Mouse (Mus musculus): ENCODE data around the gene Ttc23l. TPM values are rescaled to one million over a fixed set of nuclear protein-coding genes. Genes with fewer than 3 reads are reported as not detected.

Gene Ttc23l
- not detected for polyA plus RNA-seq (2017; shearing (Covaris generic))

GRCm38 (mm10) chr15:10558465-10558864, at the start of gene Ttc23l:
Gene Ttc23l (minus strand): TSS chr15:10558668.

DNA sequence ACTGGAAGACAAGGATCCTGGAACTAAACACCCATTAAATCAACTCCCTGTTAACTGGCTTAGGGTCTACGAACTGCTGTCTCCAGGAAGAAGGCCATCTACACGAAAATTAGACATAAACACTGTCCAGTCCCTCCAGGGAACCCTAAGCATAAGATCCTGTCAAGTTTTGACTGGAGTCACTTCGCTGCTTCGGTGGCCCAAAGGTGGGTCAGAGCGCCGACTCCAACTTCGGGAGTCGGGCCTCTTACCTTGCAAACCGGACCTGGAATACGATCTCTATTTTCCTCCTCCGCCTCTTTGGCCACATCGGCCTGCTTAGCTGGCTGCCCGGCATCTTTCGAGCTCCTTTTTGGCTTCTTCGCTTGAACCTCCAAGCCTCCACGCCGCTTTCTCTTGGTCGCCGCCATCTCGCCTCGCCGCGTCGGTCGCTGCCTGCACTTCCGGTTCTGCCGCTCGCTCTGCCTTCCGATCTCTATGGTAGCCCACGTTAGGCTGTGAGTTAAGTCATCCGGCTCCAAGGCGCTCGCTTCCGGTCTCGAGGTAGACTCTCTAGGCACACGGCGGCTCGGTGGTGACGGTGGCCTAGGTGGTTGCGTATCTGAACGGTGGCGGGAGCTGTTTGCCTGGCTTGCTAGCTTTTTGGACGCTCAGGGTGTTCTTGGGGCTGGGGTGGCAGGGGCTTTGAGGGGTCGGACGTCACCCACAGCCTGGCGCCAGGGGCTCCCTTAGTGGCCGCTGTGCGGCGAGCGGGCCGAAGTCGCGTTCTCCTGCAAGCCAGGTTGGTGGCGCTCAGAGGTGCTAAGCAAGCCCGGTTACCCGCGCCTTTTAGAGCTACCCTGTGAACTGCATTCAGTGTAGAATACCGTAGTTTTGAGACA, 72.7 kb downstream of the Ttc23l start, which contains the start of the genes Brix1 and Rad1:
TSS of gene Brix1 (minus strand) at position 464 of the 881 bp plus-strand sequence.
TSS of gene Rad1 (plus strand) at position 535 of the 881 bp plus-strand sequence.

DNA sequence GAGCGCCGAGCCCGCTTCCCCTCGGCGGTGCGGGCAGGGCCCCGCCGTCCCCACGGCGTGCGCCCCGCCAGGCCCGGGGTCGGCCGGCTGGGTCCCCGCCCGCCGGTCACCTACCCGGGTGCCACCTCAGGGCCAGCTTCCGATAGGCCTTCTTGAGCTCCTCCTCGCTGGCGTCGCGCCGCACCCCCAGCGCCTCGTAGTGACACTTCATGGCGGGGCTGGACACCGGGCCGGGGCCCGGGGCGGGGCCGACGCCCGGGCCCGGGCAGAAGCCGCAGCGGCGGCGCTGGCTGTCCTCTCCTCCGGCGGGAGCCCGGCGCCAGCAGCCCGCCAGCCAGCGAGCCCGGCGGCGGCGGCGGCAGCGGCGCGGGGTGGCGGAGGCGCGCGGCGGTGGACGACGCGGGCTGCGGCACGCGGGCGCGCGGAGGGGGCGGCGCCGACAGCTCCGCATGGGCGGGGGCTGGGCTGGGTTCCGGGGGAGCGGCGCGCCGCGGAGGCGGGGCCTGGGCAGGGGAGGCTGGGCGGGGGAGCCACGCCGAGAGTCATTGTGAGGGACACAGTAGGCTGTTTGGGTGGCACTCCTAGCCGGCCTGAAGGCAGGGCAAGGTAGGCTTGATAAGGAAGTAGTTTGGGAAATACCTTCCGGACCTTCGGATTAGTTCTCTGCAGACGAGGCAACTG, 88.2 kb downstream of the Ttc23l start, which contains the start of gene Dnajc21:
TSS of gene Dnajc21 (minus strand) at position 366 of the 681 bp plus-strand sequence.

Other genes starting within 250 kb of the Ttc23l start
- gene Gm21973, start 233.3 kb downstream of the Ttc23l start, polyA plus RNA-seq (2017; shearing (Covaris generic)) = not detected
- gene Agxt2, start 200.1 kb downstream of the Ttc23l start, polyA plus RNA-seq (2017; shearing (Covaris generic)) = not detected
- 54.6 TPM for gene Dnajc21, start 88.2 kb downstream of the Ttc23l start, polyA plus RNA-seq (2017; shearing (Covaris generic))
- gene Brix1, start 72.7 kb downstream of the Ttc23l start, polyA plus RNA-seq (2017; shearing (Covaris generic)) = 101 TPM
- gene Rad1, start 72.7 kb downstream of the Ttc23l start, polyA plus RNA-seq (2017; shearing (Covaris generic)) = 24.4 TPM
- not detected for gene Rai14, start 156.0 kb upstream of the Ttc23l start, polyA plus RNA-seq (2017; shearing (Covaris generic))

Data from naive thymus-derived CD4-positive, alpha-beta T cell, adult 5 months (primary cell).